Mouse (Mus musculus) neural tube, embryonic 15.5 days (tissue): ENCODE data around the gene Pde9a. TPM values are rescaled to one million over a fixed set of nuclear protein-coding genes. Genes with fewer than 3 reads are reported as not detected.

Experiments
- ATAC-seq: fragments of 200-750 bp; cut with Nextera tagmentation; 2 replicates; pipeline ENCODE4 v1.8.0; 2017; ENCODE audit warnings: mild to moderate bottlenecking, moderate TSS enrichment, moderate library complexity; ENCODE audit not compliant: low FRiP score
- H3K27ac ChIP-seq: fragments of 300-500 bp; sonication (generic); replicated peaks from 2 replicates; pipeline ENCODE4 v1.5.1; 2015; ENCODE audit warnings: mild to moderate bottlenecking, inconsistent platforms
- H3K27me3 ChIP-seq: fragments of 300-500 bp; sonication (generic); replicated peaks from 2 replicates; pipeline ENCODE4 v1.6.1; 2015; ENCODE audit warnings: inconsistent platforms
- H3K36me3 ChIP-seq: fragments of 300-500 bp; sonication (generic); 2 replicates; pipeline ENCODE4 v1.6.1; 2015; ENCODE audit warnings: inconsistent platforms
- H3K4me1 ChIP-seq: fragments of 300-500 bp; sonication (generic); 2 replicates; pipeline ENCODE4 v1.6.1; 2015; ENCODE audit warnings: inconsistent platforms
- H3K4me2 ChIP-seq: fragments of 300-500 bp; sonication (generic); 2 replicates; pipeline ENCODE4 v1.6.1; 2015; ENCODE audit warnings: inconsistent platforms, mild to moderate bottlenecking, moderate library complexity
- H3K4me3 ChIP-seq: fragments of 300-500 bp; sonication (generic); replicated peaks from 2 replicates; pipeline ENCODE4 v1.5.1; 2015; ENCODE audit warnings: mild to moderate bottlenecking, inconsistent platforms
- H3K9ac ChIP-seq: fragments of 300-500 bp; sonication (generic); replicated peaks from 2 replicates; pipeline ENCODE4 v1.6.1; 2015; ENCODE audit warnings: mild to moderate bottlenecking, inconsistent platforms
- H3K9me3 ChIP-seq: fragments of 300-500 bp; sonication (generic); replicated peaks from 2 replicates; pipeline ENCODE4 v1.6.1; 2016; ENCODE audit warnings: inconsistent platforms
- WGBS: fragments of 180-500 bp; shearing (Covaris S2); methylation state at CpG from one replicate; pipeline ENCODE4 v1.1.7; 2015; ENCODE audit warnings: mixed read lengths; 5-methylcytosine and 5-hydroxymethylcytosine counted together
- polyA plus RNA-seq: library from polyadenylated mRNA; unstranded; fragments of >200 nt; fragmentation: Nextera tagmentation; extraction: Ambion mirVana; gene quantifications from 2 replicates; pipeline ENCODE4 v1.2.1, GENCODE M21; 2015

Pde9a gene
- polyA plus RNA-seq, 1 experiment from 2014 or later: 24.9 TPM

DNA sequence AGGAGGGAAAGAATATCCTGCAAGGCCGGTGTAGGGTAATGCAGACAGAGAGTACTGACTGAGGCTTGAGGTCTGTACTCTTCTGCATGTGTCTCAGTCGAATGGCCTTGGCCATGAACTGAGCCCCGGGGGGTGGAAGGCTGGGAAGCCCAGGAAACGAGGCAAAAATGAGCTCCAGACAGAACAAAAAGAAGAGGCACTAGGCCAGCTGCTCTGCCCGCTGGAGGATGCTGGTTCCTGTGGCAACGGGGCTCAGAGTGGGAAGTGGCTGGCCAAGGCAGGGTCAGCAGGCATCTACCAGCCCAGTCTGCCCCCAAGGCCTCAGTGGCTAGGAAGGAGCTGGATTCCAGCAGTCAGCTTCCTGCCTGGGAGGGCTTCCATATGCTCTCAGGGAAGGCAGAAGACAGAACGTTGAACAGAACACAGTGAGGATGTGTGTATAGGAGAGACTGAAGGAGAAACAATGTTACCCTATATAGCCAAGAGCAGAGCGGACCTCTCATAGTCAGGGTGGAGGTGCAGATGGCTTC is 65.2 kb downstream of the Pde9a start:
- peaks cover 19% of the 10 kb centered on the region for H3K4me1 ChIP-seq
- no peak overlapping the region for H3K4me3 ChIP-seq
- 17% methylated on average over 8 of the region's 8 CpGs for WGBS
- H3K9ac ChIP-seq: no peak overlapping the region
- ATAC-seq: peak; percentile 70
- H3K27me3 ChIP-seq: no peaks in the 10 kb centered on the region
- no peak overlapping the region for H3K4me2 ChIP-seq
- peak overlapping the region; percentile 78 for H3K27ac ChIP-seq
- H3K36me3 ChIP-seq: peaks cover 9% of the 10 kb centered on the region
- H3K9me3 ChIP-seq: no peaks in the 10 kb centered on the region

- Histone ChIP-seq H3K4me2 (no peak overlapping the region), H3K4me1 (peaks cover 19% of the 10 kb centered on the region), H3K4me3 (no peak overlapping the region), H3K36me3 (peaks cover 7% of the 10 kb centered on the region; the same call in 1 of the 2 replicates), H3K9ac (no peak overlapping the region), H3K27ac (no peak overlapping the region), H3K27me3 (no peaks in the 10 kb centered on the region), H3K9me3 (no peaks in the 10 kb centered on the region)
- no peak for ATAC-seq
- 80% methylated on average over 2 of the region's 2 CpGs for WGBS
These were observed 66.8 kb downstream of the Pde9a start for GRCm38 (mm10) chr17:31452816-31453215.

DNA sequence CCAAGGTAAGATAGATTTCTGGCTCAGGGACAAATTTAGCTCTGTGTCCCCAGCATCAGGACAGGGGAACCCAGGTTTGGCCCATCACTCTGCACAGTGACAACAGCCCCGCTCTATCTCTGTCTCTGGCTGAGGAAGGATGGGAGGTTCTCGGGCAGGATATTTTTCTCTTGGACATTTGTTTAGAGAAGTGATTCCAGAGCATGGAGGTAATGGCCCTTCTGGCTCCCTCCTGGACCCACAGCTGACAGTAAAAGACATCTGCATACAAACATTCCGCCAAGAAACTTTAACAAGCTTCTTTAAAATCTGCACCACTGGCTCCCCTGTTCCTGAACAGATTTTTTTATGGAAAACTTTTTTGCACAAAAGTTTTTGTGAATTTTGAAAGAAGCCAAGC is 67.5 kb downstream of the Pde9a start:
- H3K4me1 ChIP-seq: peaks cover 19% of the 10 kb centered on the region
- 84% methylated on average over 3 of the region's 3 CpGs for WGBS
- no peak overlapping the region for H3K4me3 ChIP-seq
- no peak overlapping the region for H3K9ac ChIP-seq
- H3K9me3 ChIP-seq: no peaks in the 10 kb centered on the region
- no peak overlapping the region for H3K4me2 ChIP-seq
- H3K27ac ChIP-seq: no peak overlapping the region
- H3K36me3 ChIP-seq: peaks cover 7% of the 10 kb centered on the region; the same call in 1 of the 2 replicates
- no peaks in the 10 kb centered on the region for H3K27me3 ChIP-seq
- ATAC-seq: no peak

DNA sequence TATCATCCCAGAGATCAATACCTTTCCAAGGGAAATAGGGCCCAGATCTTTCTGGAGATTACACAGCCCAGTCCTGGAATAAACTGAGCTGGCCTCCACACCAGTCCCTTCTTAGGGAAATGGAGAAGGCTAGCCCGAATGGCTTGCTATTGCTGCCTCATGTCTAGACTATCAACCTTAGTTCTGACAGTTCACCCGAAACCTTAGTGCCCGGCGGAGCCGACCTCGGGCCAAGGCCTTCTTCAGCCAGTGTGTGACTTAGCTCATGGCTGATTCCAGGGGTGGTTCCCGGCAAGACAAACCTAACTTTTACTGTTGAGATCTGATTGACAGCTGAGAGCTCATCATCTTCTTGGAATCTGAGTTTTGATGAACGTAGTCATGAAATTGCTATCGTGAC is 68.0 kb downstream of the Pde9a start:
- peaks cover 7% of the 10 kb centered on the region; the same call in 1 of the 2 replicates for H3K36me3 ChIP-seq
- no peak for ATAC-seq
- WGBS: 87% methylated on average over 9 of the region's 9 CpGs

GRCm38 (mm10) chr17:31456723-31457567 is 70.9 kb downstream of the Pde9a start:
- 75% methylated on average over 18 of the region's 18 CpGs for WGBS
- no peak for ATAC-seq
- Histone ChIP-seq H3K4me2 (no peak overlapping the region), H3K27ac (no peak overlapping the region), H3K27me3 (no peaks in the 10 kb centered on the region), H3K36me3 (peaks cover 25% of the 10 kb centered on the region; the same call in 1 of the 2 replicates), H3K4me1 (no peaks in the 10 kb centered on the region), H3K4me3 (no peak overlapping the region), H3K9ac (no peak overlapping the region), H3K9me3 (no peaks in the 10 kb centered on the region)

More for the DNA sequence above, 68.0 kb downstream of the Pde9a start:
- H3K27ac ChIP-seq: no peak overlapping the region
- H3K27me3 ChIP-seq: no peaks in the 10 kb centered on the region
- H3K4me3 ChIP-seq: no peak overlapping the region
- no peak overlapping the region for H3K4me2 ChIP-seq
- no peaks in the 10 kb centered on the region for H3K9me3 ChIP-seq
- H3K9ac ChIP-seq: no peak overlapping the region
- H3K4me1 ChIP-seq: peaks cover 19% of the 10 kb centered on the region

GRCm38 (mm10) chr17:31460416-31460815 is 74.4 kb downstream of the Pde9a start:
- Histone ChIP-seq H3K4me2 (no peak overlapping the region), H3K9ac (no peak overlapping the region), H3K27ac (no peak overlapping the region), H3K27me3 (no peaks in the 10 kb centered on the region), H3K4me3 (no peak overlapping the region), H3K36me3 (peaks cover 42% of the 10 kb centered on the region), H3K9me3 (no peaks in the 10 kb centered on the region), H3K4me1 (no peaks in the 10 kb centered on the region)
- 63% methylated on average over 4 of the region's 4 CpGs for WGBS
- ATAC-seq: no peak

GRCm38 (mm10) chr17:31462506-31462905 is 76.5 kb downstream of the Pde9a start:
- Histone ChIP-seq H3K9me3 (no peaks in the 10 kb centered on the region), H3K27ac (no peak overlapping the region), H3K36me3 (peaks cover 55% of the 10 kb centered on the region), H3K27me3 (no peaks in the 10 kb centered on the region), H3K4me1 (no peaks in the 10 kb centered on the region), H3K9ac (no peak overlapping the region), H3K4me2 (no peak overlapping the region), H3K4me3 (no peak overlapping the region)
- WGBS: 81% methylated on average over 2 of the region's 2 CpGs
- ATAC-seq: no peak

- H3K9ac ChIP-seq: no peak overlapping the region
- H3K4me3 ChIP-seq: no peak overlapping the region
- no peaks in the 10 kb centered on the region for H3K27me3 ChIP-seq
- no peak for ATAC-seq
- no peak overlapping the region for H3K27ac ChIP-seq
- H3K9me3 ChIP-seq: no peaks in the 10 kb centered on the region
- 95% methylated on average over 3 of the region's 3 CpGs for WGBS
- peaks cover 50% of the 10 kb centered on the region for H3K36me3 ChIP-seq
- peaks cover 13% of the 10 kb centered on the region for H3K4me1 ChIP-seq
- no peak overlapping the region for H3K4me2 ChIP-seq
These were observed 80.8 kb downstream of the Pde9a start for GRCm38 (mm10) chr17:31466854-31467253.

DNA sequence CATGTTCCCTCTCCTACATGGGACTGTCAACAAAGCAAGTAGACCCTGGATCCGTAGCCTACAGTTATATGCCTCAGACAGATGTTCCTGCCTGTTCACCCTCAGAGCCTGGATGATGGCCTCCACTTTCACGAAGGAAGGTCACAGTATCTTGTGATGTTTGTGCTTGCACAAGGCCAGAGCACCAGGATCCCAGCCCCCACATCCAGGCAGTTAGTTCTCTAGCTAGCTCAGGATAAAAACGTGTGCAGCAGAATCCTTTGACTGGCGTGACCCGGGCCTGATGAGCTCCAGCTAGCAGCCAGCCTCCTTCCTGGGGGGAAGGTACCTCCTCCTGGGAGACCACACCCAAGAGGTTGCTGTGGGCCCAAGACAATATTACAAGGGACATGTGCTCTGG is 82.5 kb downstream of the Pde9a start:
- Histone ChIP-seq H3K27ac (no peak overlapping the region), H3K9me3 (no peaks in the 10 kb centered on the region), H3K4me1 (peaks cover 13% of the 10 kb centered on the region), H3K4me3 (no peak overlapping the region), H3K9ac (no peak overlapping the region), H3K36me3 (peaks cover 51% of the 10 kb centered on the region), H3K4me2 (no peak overlapping the region), H3K27me3 (no peaks in the 10 kb centered on the region)
- no peak for ATAC-seq
- WGBS: 77% methylated on average over 5 of the region's 5 CpGs

- ATAC-seq: peak; percentile 68
- Histone ChIP-seq H3K27ac (no peak overlapping the region), H3K27me3 (no peaks in the 10 kb centered on the region), H3K4me1 (peaks cover 13% of the 10 kb centered on the region), H3K36me3 (peaks cover 54% of the 10 kb centered on the region), H3K9ac (no peak overlapping the region), H3K4me2 (no peak overlapping the region), H3K4me3 (no peak overlapping the region), H3K9me3 (no peaks in the 10 kb centered on the region)
- 40% methylated on average over 5 of the region's 5 CpGs for WGBS
These were observed 84.9 kb downstream of the Pde9a start for GRCm38 (mm10) chr17:31470766-31471418.

DNA sequence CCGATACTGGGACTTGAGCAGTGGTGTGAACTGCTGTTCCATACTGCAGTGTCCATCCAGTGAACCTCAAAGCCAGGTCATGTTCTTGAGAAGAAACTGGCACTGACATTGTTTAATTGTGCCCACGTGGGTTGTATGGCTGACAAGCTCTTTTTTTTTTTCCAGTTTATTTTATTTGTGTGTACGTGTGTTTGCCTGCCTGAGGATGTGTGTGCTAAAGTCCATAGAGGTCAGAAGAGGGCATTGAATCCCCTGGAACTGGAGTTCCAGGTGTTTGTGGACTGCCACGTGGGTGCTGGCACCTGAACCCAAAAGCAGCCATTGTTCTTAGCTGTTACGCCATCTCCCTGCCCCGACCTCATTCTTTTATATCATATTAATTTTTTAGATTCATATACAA is 88.4 kb downstream of the Pde9a start:
- WGBS: 83% methylated on average over 6 of the region's 6 CpGs
- H3K9me3 ChIP-seq: no peaks in the 10 kb centered on the region
- no peak for ATAC-seq
- peaks cover 13% of the 10 kb centered on the region for H3K4me1 ChIP-seq
- no peak overlapping the region for H3K4me2 ChIP-seq
- H3K36me3 ChIP-seq: peaks cover 29% of the 10 kb centered on the region
- no peak overlapping the region for H3K9ac ChIP-seq
- H3K27me3 ChIP-seq: no peaks in the 10 kb centered on the region
- H3K4me3 ChIP-seq: no peak overlapping the region
- H3K27ac ChIP-seq: 0 out of 2 replicates have a peak overlapping the region, but pooled peaks have one; percentile 18

- ATAC-seq: no peak
- H3K27ac ChIP-seq: no peak overlapping the region
- WGBS: 71% methylated on average over 7 of the region's 7 CpGs
- H3K9ac ChIP-seq: no peak overlapping the region
- no peaks in the 10 kb centered on the region for H3K27me3 ChIP-seq
- H3K9me3 ChIP-seq: no peaks in the 10 kb centered on the region
- peaks cover 15% of the 10 kb centered on the region for H3K36me3 ChIP-seq
- H3K4me1 ChIP-seq: no peaks in the 10 kb centered on the region
- no peak overlapping the region for H3K4me2 ChIP-seq
- H3K4me3 ChIP-seq: no peak overlapping the region
These were observed 92.6 kb downstream of the Pde9a start for GRCm38 (mm10) chr17:31478606-31479005.
